Mouse (Mus musculus) inflammation-experienced regulatory T-cells, adult 6 months (primary cell): ENCODE data around the gene Tmem135. TPM values are rescaled to one million over a fixed set of nuclear protein-coding genes. Genes with fewer than 3 reads are reported as not detected.
A peak's percentile ranks its signal among the peaks of the same experiment; 100 is the strongest.

Experiments used
- ATAC-seq: one replicate; pipeline ENCODE4 v1.8.0; 2017
- polyA plus RNA-seq, 3 experiments: library from polyadenylated mRNA; unstranded; fragments of 100-300 nt; shearing (Covaris generic); gene quantifications; one replicate each; pipeline ENCODE4 v1.2.1; 2017

Gene Tmem135
- polyA plus RNA-seq, 3 experiments from 2014 or later: 23.2 to 30.3 (median 26.3) TPM

- no peak for ATAC-seq
Observed at GRCm38 (mm10) chr7:89382892-89383291, 21.1 kb downstream of the Tmem135 start.

GRCm38 (mm10) chr7:89380935-89381705 lies 22.9 kb downstream of the Tmem135 start:
- ATAC-seq: no peak

- no peak for ATAC-seq
Observed at GRCm38 (mm10) chr7:89371623-89372295, 32.3 kb downstream of the Tmem135 start.

- peak; percentile 80 for ATAC-seq
Observed at GRCm38 (mm10) chr7:89370917-89371316, 33.1 kb downstream of the Tmem135 start.

- no peak for ATAC-seq
Observed at GRCm38 (mm10) chr7:89370086-89370485, 33.9 kb downstream of the Tmem135 start.

GRCm38 (mm10) chr7:89367643-89368042 lies 36.4 kb downstream of the Tmem135 start:
- ATAC-seq: no peak

GRCm38 (mm10) chr7:89365135-89365880 lies 38.7 kb downstream of the Tmem135 start:
- ATAC-seq: no peak

- ATAC-seq: no peak
Observed at GRCm38 (mm10) chr7:89363975-89364374, 40.0 kb downstream of the Tmem135 start.

GRCm38 (mm10) chr7:89356307-89356706 lies 47.7 kb downstream of the Tmem135 start:
- no peak for ATAC-seq

- ATAC-seq: no peak
Observed at GRCm38 (mm10) chr7:89355519-89356255, 48.3 kb downstream of the Tmem135 start.

- no peak for ATAC-seq
Observed at GRCm38 (mm10) chr7:89342021-89342420, 62.0 kb downstream of the Tmem135 start.

GRCm38 (mm10) chr7:89339808-89340207 lies 64.2 kb downstream of the Tmem135 start:
- no peak for ATAC-seq

GRCm38 (mm10) chr7:89339142-89339435 lies 64.9 kb downstream of the Tmem135 start:
- peak; percentile 39 for ATAC-seq

- ATAC-seq: peak; percentile 91
Observed at GRCm38 (mm10) chr7:89338350-89339141, 65.5 kb downstream of the Tmem135 start.

GRCm38 (mm10) chr7:89337711-89338349 lies 66.2 kb downstream of the Tmem135 start:
- ATAC-seq: peak; percentile 3

- no peak for ATAC-seq
Observed at GRCm38 (mm10) chr7:89336434-89336833, 67.6 kb downstream of the Tmem135 start.

- ATAC-seq: no peak
Observed at GRCm38 (mm10) chr7:89335316-89335715, 68.7 kb downstream of the Tmem135 start.

- ATAC-seq: no peak
Observed at GRCm38 (mm10) chr7:89329896-89330295, 74.1 kb downstream of the Tmem135 start.

GRCm38 (mm10) chr7:89327731-89328130 lies 76.3 kb downstream of the Tmem135 start:
- ATAC-seq: no peak

GRCm38 (mm10) chr7:89326761-89327160 lies 77.3 kb downstream of the Tmem135 start:
- no peak for ATAC-seq

- no peak for ATAC-seq
Observed at GRCm38 (mm10) chr7:89326202-89326601, 77.8 kb downstream of the Tmem135 start.
